Mouse (Mus musculus) gonadal fat pad, adult 2 months (tissue): ENCODE measurements around the gene Speer4b. TPM values are rescaled to one million over a fixed set of nuclear protein-coding genes. Genes with fewer than 3 reads are reported as not detected.
"Not testable (repeated sequence)": the region's sequence is repeated elsewhere in the genome, so short reads cannot be mapped to it uniquely, and the experiment has no call there.

Experiments used
- DNase-seq: peaks from one replicate; pipeline ENCODE4 v3.0.0-alpha.2; 2012; ENCODE audit warnings: low read depth
- polyA plus RNA-seq: library from polyadenylated mRNA; depleted of rRNA; stranded (reverse); fragments of >200 nt; gene quantifications from 2 replicates; pipeline ENCODE4 v1.2.3, GENCODE M21; 2012; rRNA removed

The Speer4b gene
- 0.11 and 0.16 TPM in 2 replicates for polyA plus RNA-seq

DNA sequence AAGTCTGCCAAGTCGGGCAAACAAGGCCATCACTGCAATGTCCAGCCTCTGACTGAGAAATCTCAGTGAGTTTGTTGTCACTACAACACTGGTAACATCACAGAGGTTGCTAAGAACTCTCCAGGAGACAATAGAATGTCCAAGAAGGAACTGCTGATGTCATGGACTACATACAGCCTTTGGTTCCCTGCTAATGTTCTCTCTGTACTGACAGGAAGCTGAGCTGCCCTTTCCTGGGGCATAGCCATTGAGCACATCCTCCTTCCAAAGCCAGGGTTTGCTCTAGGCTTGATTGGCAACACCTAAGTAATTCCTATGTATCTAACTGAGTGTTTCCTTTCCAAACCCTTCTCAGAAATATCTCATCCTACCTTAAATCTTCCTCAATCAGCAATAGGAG, at the start of gene Speer4b:
Speer4b (minus strand) TSS at position 101 of the 400 bp plus-strand sequence.
- not testable (repeated sequence) for DNase-seq

GRCm38 (mm10) chr5:27549291-27549690, 48.1 kb upstream of the Speer4b start:
- DNase-seq, result no peak

DNA sequence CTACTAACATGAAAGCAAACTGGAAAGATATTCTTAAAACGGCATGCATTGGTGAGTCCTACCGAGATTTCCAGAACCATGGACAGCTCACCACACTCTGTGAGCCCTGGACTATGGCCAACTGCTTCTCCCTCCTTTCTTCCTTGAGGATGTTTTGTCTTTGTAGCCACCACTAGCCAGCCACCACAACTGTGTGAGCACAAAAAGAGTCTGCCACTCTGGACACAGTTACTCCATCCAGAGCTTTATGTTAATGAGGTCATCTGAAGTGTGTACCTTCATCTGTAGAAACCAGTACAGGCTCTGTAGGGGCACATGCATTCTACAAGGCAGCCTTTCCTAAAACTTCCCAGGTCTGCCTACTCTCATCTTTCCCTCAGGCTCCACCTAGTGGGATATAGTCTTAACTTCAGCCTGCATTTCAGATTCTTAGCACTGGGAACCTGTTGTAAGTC, 43.6 kb upstream of the Speer4b start:
- no peak for DNase-seq

- no peak for DNase-seq
Observed at GRCm38 (mm10) chr5:27526906-27527305, 25.7 kb upstream of the Speer4b start.

DNA sequence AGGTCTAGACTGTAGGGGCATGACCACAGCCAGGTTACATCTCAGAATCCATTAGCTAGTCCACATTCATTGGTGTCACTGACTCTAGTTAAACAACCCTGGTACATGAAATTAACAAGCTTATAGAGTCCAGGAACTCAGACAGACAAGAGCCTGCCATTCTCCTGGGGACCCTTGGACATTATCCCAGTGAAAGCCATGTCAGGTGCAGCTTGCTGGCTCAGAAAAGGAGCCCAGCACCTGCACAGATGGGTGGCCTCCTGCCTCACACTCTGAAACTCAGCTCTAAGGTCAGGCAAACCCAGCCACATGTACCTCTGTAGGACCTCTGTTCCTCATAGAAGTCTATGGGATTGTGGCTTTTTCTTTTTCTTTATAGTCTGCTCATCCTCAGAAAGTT, 17.5 kb upstream of the Speer4b start:
- DNase-seq, result no peak

DNA sequence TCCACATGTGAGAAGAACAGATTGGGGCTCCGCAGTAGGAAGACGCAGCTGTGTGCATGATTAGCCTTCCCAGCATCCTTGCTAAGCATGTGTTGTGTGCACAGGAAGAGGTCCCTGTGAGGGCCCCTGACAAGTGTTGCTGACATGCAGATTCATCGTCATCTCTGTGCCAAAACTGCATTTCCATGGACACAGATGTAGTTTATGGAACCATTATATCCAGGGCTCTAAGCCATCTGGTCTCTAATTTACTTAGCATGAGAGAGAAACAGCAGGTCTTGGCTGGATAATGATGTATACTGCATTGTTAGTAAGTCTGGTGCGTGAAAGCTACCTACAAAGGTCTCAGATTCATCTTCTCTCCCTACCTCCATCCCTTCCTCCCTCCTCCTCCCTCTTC, 10.3 kb downstream of the Speer4b start:
- DNase-seq, result no peak

GRCm38 (mm10) chr5:27486138-27486537, 15.1 kb downstream of the Speer4b start:
- no peak for DNase-seq

DNA sequence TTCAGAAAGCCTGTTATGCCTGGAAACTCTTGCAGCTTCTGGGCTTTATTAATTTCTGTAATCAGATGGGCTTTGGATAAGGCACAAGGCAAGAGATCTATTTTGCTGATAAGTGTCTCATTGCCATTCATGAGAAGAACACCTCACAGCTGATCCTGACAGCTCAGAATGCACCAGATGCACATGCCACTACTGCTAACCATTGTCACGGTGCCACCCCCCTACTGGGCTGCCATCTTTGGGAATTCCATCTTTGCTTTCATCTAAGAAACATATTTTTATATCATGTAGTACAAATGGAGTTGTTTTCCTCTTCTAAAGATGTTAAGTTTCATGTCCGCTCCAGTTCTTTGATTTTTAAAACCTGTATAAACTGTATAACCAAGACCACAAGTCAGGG, 19.5 kb downstream of the Speer4b start:
- DNase-seq, result no peak

- DNase-seq, result no peak
Observed at GRCm38 (mm10) chr5:27474964-27475465, 26.2 kb downstream of the Speer4b start.

DNA sequence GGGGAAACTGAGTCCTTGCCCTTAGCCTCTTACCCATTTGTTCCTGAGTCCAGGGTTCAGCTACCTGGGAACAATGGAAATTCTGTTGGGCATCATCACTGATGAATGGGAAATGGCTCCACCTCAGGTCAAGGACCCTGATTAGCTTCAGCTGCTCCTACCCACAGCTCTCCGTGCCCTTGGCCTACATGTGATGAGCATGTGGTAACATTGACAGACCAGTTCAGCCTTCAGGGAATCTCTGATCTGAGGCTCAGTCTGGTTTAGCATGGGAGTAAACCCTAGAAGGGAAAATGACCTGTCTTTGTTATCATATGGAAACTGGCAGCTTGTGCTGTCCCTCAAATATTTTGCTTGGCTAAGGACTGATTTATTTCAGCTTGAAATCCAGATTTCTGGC, 43.6 kb downstream of the Speer4b start:
- no peak for DNase-seq

DNA sequence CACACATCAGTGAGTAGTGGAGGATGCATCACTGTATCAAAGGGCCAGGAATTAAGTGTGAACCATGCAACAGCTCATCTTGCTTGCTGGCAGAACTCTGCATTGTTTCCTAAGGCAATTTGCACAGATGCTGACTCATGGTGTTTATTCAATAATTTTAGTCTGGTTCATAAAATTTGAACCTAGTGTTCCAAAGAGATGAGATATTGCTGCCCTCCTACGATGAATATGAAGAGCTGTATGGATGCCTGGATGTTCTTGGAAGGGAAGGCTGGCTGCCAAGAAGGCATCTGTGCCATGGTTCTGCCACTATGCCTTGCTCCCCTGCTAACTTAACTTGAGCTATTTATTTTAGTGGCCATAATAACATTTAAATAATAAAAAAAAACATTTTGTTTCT, 44.3 kb downstream of the Speer4b start:
- DNase-seq, result no peak

DNA sequence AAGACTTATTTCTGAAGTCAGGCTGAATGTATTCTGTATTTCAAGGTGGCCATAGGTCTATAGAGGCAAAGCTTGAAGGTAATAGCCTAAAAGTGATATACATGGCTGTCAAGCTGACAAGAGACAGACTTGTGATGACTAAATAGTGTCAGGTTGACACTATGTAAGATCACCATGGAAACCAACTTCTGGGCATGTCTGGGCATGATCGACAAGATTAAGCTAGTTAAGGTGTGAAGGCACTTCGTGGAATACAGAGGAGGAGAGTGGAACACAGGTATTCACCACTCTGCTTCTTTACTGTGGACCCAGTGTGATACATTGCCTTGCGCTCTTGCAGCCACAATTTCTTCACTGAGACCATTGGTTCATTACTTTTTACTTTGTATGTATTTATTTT, 46.9 kb downstream of the Speer4b start:
- no peak for DNase-seq

GRCm38 (mm10) chr5:27453201-27453845, 47.9 kb downstream of the Speer4b start:
- DNase-seq, result no peak
